Mouse (Mus musculus): Measurements from ENCODE around the gene Rnf212. TPM values are rescaled to one million over a fixed set of nuclear protein-coding genes. Genes with fewer than 3 reads are reported as not detected.

Gene Rnf212
- total RNA-seq, 4 experiments from 2014 or later: not detected

DNA sequence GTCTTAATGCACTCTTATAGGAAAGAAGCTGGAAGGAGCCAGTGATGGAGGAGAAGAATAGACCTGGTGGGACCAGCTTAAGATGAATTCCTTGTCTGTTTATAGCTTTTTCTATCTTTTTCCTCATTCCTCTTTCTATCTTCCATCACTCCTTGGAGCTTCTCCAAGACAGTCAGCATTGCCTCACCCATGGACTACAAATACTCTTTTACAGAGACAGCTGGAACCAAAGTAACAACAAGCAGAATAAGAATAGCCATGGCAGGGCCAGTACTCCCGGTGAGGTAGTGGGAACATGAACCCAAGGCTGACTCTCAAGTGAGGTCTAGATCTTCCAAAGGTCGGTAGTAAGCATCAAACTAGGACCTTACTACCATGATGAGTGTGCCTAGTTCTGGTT, 61.7 kb downstream of the Rnf212 start:
- DNase-seq (ENCODE audit: low spot score in 2 of 2): no peak

DNA sequence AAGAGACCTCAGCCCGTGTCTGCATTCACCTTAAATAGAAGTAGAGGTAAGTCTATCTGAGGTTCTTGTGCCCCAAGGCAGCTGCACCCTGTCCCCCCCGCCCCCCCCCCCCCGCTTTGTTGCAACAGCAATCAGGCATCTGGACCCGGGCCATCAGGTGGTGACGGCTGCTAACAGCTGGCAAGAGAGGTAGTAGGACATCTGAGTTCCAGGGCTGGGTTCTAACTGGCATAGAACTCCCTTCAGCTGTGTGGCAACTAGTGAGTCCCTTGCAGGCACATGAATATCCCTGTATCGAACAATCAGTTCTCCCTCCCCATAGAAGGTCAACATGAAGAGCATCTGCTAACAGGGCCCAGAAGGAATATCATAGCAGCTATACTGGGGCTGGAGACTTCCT, 62.8 kb downstream of the Rnf212 start:
- DNase-seq (ENCODE audit: low spot score in 2 of 2): no peak

DNA sequence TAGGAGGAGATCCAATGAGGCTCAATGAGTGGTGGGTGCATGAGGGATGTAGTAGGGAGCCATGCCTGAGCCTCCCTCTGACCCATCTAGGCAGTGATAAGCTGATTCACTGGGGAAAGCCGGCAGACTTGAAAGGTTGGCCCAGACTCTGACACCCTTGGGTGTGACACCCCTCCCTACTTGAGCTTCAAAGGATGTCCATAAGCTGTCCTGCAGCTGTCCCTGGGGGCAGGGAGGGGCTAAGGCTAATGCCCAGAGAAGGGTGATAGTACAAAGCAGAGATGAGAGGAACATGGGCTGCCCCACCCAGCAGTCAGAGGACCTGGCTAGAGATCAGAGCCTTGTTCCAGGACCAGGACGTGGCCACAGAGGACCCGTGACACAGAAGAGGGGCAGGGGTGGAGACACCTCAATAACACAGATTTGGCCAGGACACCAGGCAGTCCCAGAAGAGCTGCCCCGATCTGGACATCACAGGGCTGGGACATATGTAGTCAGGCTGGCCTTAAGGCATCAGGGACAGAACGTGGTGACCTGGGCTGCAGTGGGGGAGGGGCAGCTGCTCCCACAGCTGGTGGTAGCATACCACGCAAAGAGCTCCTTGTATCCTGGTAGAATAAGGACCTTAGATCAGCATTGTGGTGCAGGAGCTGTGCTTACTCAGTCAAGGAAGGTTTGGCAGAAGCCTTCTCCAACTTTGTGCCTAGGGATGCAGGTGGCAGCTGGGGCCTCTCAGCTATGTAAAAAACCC, 65.6 kb downstream of the Rnf212 start:
- DNase-seq (ENCODE audit: low spot score in 2 of 2): no peak

DNA sequence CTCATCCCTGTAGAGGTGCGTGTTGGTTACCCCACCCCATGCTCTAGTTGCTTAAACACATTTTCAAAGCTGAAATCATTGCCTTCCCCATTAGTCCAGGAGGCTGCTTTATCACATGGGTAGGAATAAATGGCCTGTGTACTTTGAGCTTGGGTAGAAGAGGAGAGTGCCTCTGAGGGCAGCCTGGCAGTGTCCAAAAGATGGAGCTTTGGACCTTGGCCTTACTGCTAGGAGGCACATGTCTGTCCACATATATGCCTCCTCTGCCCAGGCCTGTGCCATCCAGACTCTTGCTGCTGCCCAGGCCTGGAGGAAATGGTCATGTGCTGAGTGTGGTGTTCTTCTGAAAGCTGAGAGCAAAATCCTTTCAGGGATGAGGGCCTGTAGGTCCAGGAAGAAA, 66.4 kb downstream of the Rnf212 start:
- no peak for DNase-seq (ENCODE audit: low spot score in 2 of 2)

DNA sequence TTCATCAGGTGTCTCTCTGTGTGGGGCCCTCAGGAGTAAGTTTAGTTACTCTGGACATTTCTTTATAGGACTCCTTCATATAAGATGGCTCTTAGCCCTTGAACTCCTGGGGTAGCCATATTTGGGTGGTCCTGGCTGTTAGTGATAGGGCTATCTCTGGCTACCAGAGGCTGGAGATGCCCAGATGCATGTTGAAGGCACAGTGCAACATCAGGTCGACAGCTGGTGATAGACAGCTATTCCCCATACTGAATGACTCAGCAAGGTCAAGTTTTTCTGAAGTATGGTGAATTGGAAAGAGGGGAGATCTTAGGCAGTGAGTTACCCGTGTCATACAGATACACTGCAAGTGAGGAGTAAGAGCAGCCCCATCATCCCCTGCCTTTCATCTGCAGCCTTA, 67.0 kb downstream of the Rnf212 start:
- DNase-seq (ENCODE audit: low spot score in 2 of 2): no peak

DNA sequence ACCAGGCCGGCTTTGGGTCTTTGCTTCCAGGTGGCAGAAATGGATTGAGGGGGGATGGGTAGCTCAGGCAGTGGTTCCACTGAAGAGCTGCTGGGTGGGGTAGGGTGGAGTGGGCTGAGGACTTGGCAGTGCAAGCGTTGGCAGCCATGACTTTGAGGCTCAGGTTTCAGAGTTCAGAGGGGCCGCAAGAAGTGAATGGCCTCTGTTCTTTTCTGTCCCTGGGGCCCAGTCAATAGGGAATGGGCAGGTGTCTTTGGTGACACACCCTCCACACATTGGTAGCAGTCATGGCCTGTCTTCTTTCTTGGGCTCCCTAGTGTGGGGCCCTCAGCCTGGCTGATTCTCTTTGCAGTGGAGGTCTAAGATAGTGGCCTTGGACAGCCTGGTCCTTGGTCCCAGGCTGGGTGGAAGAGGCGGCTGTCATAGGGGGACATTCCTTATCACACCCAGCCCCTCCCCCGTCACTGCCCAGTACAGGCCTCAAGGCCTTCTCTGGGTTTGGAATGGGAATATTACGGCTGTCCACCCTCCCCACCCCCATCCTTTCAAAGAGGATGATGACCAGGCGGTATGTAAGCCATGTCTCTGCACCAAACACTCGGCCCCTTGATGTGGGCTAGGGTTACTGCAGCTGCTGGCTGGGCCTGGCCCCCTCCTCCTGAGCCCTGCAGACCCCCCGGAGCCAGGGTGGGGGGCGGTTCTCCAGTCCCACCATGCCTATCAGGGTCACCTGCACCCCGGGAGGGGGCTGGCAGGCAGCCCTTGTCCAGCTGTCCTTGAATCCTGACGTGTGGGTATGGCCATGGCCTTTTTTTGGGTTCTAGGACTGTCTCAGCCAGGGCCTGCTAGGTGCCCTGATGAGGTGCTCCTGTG, 70.8 kb downstream of the Rnf212 start:
- DNase-seq (ENCODE audit: low spot score in 2 of 2): no peak

DNA sequence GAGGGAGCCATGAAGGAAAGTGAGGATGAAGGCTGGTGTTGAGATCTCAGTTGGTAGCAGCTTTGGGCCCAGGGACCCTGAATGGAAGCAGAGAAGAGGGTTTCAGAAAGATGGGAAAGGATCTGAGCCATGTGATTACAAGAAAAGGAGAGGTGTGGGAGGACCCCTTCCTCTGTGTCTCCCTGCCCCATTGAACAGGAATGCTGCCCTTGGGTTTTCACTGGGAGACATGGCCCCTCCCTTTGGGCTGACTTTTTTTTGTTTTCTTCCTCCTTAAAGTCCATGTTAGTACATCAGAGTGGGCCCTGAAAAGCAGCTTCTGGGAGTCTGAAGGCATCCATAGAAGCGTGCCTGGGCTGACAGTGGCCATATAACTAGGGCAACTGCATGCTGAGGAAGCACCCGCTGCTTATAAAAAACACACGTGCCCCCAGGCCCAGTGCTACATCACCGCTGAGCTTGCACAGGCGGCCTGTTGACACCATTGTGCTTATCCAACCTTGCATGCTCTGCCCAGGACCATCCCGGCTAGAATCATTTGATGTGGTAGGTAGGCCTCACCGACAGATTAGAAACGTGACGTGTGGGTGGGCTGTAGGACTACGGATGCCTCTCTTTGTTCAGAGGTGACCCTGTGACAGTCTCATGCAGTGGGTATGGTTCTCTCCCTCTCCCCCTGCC, 73.3 kb downstream of the Rnf212 start:
- DNase-seq (ENCODE audit: low spot score in 2 of 2): no peak

DNA sequence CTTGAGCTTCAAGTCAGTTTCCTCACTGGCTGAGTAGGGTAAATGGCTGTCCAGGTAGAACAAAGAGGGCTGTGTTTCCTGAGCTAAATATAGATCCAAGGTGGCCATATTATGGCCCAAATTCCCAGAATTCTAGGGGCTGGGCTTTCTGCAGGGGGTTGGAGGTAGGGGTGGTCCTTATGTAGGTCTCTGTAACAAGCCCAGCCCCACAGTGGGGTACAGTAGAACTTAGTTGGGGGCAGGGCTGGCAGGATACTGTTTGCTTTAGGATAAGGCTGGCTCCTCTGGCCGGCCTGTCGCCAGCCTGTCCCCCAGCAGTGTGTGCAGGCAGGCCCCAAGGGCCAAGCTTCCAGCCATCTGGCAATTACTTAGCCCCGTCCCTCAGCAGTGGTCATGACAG, 74.4 kb downstream of the Rnf212 start:
- DNase-seq (ENCODE audit: low spot score in 2 of 2): no peak

DNA sequence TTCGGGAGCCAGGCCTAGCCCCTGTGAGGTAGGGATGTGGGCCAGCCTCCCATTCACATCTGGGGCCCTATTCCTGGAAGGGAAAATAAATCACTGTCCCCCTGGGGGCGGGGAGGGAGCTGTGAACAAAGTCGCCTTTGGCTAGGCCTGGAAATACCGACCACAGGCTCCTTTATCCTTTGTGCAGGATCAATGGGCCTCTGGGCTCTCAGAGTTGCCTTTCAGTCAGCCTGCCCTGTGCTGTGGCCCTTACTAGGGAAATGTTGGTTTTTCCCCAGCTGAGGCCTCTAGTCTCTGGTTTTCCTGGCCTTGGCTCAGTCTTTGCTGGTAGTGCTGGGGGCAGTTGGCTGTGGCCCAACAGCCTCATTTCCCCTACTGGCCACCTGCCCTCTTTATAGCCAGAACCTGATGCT, 77.4 kb downstream of the Rnf212 start:
- no peak for DNase-seq (ENCODE audit: low spot score in 2 of 2)

DNA sequence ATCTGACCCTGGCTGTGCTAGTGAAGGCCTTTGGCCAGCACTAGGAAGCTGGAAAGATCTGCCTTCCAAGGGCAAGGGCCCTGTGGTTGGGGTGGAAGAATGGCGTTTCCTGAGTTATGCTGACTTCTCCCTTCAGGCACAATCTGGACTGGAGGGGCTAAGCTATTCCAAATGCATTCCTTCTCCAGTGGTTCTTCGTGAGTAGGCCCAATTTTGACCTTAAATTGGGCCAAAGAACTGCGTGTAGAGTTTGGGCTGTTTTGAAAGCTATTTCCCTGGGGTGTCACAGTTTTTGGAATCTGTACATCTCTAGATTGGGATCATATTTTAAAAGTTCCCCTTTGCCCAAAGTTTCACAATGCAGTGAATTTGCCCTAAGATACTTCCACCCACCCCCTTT, 78.2 kb downstream of the Rnf212 start:
- no peak for DNase-seq (ENCODE audit: low spot score in 2 of 2)

DNA sequence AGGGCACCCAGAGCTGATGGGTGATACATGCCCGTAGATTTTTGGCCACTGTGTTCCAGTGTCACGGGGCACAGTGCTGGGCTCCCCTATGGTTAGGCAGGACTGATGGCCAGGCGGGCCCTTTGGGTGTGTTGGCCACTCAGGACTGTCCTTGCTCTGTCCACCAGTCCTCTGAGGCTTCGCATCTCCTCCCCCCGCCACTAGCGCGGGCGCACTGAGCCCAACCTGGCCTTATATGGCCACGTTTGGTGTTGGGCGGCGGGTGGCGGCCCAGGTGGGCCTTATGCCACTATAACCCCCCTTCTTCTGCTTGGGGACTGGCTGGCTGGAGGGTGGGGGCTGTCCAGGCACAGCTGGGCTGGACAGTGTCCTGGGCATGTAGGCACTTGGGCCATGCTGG, 78.9 kb downstream of the Rnf212 start:
- peak in 1 of 2 experiments; percentile 39 for DNase-seq (ENCODE audit: low spot score in 2 of 2)

DNA sequence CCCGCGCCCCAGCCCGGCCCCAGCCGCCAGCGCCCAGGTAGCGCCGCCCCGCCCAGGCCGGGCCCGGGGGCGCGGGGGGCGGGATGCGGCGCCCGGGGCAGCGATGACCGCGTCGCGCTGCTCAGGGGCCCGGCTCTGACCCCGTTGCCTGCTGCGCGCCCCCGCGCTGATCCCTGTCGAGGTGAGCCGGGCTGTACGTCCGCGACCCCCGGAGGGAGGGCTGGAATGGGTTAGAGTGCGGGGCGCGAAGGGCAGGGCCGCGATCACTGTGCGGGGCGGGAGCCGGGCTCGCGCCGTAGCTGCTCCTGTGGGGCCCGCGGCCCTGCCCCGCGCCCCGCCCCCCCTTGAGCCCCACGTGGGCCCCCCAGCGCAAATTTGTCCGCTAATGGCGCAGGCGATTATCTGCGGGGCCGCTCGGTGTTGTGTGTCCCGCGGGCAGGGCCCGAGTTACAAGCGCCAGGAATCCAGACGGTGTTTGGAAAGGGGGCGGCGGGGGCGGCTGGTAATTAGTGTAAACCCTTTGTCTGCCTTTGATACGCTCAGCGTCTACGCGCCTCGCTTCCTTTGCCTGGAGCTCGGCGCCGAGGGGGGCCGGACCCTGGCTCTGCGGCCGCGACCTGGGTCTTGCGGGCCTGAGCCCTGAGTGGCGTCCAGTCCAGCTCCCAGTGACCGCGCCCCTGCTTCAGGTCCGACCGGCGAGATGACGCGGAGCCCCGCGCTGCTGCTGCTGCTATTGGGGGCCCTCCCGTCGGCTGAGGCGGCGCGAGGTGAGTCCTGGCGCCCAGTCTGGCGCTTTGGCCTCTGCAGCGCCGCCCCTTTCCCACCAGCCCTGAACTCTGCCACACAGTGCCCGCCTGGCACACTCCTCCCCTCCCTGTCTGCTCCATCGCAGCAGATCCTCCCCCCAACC, 80.2 kb downstream of the Rnf212 start:
- DNase-seq (ENCODE audit: low spot score in 2 of 2): peak in 1 of 2 experiments; percentile 9

DNA sequence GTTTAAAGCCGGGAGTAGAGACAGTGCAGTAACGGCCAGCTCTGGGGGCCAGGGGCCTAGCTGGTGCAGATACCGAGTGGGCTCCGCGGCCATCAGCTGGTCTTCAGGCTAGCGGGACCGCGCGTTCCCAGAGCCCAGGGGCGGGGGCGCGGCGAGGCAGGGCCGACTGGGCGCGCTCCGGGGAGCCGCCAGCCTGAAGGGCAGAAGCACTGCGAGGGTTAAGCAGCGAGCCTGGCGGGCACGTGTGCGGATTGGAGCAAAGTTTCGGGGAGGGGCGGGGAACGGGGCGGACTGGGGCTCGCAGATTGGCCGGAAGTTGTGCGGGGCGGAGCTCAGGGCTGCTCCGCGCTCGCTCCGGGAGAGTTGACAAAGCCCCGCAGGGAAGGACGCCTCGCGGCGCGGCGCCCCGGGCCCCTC, 80.9 kb downstream of the Rnf212 start:
- peak; percentile 41 to 67 for DNase-seq (ENCODE audit: low spot score in 2 of 2)

DNA sequence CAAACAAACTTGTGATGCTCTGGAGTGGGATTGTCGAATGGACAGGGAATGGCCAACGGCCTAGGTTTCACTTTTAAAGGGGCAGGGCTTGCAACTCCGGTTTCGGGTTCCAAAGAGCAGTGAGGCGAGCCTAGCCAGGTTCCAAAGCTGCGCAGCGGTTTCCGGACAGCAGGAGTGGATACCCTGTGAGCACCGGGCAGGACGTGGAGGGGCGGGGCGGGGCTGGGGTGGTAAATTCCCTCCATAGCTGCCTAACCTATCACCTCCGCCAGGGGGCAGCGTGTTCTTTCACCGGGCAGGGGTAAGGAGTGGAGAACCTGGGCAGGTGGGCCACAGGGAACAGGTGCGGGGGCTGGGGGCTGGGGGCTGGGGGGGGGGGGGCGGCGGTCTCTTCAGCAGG, 82.5 kb downstream of the Rnf212 start, which contains the start of gene Fgfrl1:
Gene Fgfrl1 (plus strand): TSS at position 112 of the 400 bp plus-strand sequence.
- peak; percentile 21 to 46 for DNase-seq (ENCODE audit: low spot score in 2 of 2)

DNA sequence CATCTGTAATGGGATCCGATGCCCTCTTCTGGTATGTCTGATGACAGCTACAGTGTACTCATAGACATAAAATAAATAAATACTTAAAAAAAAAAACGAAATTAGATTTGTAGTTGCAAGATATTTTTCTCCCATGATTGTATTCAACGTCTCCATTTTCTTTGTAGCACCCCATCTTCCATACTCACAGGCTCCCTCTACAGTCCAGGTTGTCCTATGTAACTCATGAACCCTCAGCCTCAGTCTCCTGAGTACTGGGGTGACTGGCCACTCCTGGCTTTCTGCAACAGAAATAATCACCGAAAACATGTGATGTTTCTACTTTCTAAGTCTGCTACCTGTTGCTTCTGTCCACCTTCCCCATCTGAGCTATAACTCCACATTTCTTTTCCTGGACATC, 83.6 kb downstream of the Rnf212 start:
- DNase-seq (ENCODE audit: low spot score in 2 of 2): no peak

DNA sequence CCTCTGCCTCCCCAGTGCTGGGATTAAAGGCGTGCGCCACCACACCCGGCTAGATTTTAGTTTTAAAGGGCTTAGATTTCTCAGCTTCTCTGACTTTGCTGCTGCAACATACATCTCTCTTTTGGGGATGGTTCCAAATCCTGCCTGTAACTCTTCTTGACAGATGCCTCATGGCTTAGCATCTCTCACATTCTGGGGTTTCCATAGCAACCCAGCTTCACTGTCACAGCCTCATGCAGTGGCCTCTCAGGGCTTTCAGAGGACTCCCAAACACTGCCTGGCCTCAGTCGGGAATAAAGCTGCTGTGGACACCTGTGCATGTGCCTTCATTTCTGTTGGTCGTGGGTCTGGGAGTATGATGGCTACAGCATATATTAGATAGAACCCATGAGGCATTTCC, 85.7 kb downstream of the Rnf212 start:
- DNase-seq (ENCODE audit: low spot score in 2 of 2): no peak

DNA sequence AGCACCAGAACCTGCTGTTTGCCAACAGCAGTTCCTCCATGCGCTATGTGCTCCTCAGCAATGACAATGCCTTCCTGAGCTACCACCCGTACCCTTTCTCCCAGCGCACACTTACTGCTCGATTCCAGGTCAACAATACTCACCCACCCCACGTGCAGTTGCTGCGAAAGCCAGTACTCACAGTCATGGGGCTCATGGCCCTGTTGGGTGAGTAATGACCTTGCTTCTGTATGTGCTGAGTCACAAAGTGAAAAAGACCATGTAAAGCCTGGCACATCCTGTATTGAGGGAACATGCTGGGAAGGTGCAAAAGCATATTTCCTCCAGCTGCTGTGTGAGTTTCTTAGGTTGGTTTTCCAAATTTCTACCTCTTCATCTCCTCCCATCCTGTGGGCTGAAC, 93.9 kb downstream of the Rnf212 start:
- no peak for DNase-seq (ENCODE audit: low spot score in 2 of 2)

DNA sequence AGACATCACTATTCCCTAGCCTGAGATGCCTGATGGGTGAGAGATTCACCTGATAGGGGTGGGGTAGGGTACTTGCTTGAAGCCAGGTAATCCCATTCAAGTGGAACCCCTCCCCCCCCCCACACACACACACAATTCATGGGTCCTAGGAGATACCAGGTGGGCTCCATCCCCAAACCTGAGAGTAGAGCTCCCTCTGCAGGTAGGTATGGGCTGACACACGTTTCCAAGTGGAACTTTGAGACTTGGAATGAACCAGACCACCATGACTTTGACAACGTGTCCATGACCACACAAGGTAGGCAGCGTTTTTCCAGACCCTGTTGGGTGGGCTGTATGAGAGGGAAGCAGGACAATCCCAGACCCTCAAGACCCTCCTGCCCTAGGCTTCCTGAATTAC, 94.9 kb downstream of the Rnf212 start:
- DNase-seq (ENCODE audit: low spot score in 2 of 2): no peak

All from gastrocnemius, adult 8-10 months (tissue).